Mouse (Mus musculus): ENCODE data around the gene Nptxr.
"Not testable (repeated sequence)": the region's sequence is repeated elsewhere in the genome, so short reads cannot be mapped to it uniquely, and the experiment has no call there.

Gene Nptxr

DNA sequence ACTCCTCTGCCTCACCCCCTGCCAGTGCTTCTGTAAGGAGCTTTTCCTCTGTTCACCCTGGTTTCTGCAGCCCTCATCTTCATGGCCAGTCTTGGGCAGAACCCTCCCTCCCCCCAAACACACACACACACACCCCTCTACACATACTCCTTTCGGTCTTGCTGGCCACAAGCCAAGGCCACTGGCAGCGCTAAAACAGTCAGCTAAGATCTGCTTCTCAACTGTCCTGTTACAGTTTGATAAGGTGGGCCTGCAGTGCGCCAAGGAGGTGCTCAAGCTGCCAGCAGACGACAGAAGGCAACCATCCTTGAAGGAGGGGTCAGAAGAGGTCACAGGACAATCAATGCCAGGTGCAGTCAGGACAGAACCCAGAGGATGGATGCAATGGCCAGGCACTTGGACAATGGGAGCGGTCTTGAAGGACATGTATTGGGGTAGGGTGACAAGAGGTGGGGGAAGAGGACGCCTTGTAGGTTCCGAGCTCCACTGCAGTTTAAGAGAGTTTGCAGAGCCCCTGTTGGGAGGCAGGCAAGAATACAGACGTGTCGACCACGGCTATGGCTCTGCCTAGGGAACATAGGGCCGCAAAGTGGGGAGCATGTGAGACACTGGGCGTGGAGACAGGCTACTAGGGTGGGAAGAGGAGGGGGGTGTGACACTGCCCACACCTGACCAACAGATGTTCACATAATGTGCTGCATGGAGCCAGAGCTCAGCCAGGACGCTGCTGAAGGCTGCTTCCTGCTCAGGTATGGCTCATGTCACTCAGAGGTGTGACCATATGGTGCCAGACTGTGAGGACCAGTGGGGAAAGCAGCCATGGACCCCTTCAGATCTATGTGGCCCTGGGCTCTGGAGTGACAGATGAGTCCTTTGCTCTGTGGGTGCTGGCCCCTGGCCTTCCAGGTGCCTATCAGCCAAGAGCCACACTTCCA, 18.0 kb upstream of the Nptxr start:
- DNase-seq (ENCODE audit: low read depth, low spot score), result no peak

DNA sequence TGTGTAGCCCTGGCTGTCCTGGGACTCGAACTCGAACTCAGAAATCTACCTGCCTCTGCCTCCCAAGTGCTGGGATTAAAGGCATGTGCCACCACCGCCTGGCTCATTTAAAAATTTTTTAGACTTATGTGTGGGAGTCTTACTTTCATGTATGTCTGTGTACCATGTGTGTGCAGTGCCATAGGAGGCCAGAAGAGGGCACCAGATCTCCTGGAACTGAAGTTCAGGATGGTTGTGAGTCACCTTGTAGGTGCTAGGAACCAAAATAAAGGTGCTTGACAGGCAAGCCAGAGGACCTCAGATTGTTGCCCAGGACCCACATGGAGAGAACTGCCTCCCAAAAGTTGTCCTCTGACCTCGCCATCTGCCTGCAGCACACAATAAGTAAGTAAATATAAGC, 13.8 kb upstream of the Nptxr start:
- peak; percentile 40 for DNase-seq (ENCODE audit: low read depth, low spot score)

DNA sequence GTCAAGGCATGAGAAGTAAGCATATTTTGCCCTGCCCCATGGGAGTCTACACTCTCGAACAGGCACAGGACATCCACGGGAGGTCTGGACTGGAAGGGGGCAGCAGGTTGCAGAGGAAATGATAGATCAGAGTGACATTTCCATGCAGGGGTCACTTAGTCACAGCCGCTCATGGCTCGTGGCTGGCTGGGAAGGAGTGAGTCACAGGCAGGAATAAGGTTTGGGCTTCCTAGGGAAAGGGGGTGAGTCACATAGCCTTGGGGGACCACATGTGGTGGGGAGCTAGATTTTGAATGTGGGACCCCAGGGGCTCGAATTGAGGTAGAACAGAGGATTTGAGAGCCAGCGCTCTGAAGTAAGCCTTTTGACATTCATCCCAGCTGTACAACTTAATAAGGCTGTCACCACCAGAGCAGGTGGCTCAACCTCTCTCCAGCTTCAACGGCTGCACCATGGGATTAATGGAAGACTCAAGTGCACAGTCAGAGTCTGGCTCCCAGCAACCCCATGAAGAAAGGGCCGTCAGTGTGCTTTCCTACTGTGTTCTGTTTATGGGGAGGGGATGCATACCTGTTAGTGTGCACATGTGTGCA, 9.2 kb upstream of the Nptxr start:
- peak; percentile 87 for DNase-seq (ENCODE audit: low read depth, low spot score)

DNA sequence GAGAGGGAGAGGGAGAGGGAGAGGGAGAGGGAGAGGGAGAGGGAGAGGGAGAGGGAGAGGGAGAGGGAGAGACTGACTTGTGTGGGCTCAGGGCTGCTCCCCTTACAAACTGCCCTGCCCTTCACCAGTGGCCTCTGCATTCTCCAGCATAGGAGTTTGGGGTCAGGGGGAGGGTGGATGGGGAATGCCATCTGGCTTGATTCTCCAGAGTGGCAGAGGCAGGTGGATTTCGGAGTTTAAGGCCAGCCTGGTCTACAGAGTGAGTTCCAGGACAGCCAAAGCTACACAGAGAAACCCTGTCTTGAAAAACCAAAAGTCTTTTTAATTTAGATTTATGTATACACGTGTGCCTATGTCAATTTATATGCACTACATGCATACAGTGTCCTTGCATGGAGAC, 8.3 kb upstream of the Nptxr start:
- not testable (repeated sequence) for DNase-seq (ENCODE audit: low read depth, low spot score)

DNA sequence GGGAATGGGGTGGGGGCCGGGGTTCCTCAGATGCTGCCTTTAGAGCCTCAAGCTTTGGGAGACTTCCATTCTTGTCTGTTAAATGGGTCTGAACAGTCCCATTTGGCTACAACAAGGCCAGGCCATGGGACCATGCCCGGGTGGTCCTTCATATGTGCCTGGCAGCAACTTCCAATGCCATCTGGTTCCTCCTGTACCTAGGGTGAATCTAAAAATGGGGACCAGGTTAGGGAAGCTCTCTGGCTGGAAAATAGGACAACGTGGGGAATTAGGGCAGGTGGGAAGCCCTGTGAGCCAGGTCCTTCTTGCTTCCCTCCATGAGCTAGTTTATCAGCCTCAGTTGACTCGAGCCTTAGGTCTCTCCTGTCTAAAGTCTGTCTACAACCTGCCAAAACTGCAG, 6.4 kb upstream of the Nptxr start:
- DNase-seq (ENCODE audit: low read depth, low spot score), result no peak

DNA sequence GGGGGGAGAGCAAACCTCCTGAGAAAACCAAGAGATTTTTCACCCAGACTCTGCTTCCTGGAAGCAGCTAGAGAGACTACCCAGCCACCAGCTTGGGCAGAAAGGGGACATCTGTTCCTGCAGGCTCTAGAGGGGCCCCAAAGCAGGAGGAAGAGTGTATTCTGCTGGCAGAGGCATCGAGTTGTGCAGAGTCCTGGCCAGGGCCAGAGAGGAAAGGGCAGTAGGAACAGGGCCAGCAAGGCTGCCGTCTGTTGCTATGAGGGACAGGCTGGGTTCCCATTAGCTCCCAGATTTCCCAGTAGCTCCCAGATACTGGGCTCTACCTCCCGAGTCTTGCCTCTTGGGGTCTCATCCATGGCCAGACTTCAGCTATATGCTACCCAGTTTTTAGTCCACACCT, 5.5 kb upstream of the Nptxr start:
- no peak for DNase-seq (ENCODE audit: low read depth, low spot score)

DNA sequence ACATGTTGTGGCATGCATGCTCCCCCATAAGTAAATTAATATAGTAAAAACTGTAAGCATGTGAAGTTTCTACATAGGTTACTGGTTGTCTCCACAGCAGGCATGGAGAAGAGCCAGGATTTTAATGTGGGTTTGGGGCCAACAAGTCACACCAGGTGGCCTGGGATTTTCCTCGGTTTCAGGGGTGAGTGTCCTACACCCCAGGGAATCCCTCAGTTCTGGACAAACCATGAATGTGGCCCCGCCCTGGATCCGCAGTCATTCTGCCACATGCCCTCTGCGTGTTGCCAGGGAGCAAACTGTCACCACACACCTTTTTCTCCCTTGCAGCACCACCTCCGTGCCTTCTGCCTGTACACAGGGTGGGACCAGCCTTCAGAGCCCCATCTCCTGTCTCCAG, 4.1 kb upstream of the Nptxr start:
- DNase-seq (ENCODE audit: low read depth, low spot score), result no peak

DNA sequence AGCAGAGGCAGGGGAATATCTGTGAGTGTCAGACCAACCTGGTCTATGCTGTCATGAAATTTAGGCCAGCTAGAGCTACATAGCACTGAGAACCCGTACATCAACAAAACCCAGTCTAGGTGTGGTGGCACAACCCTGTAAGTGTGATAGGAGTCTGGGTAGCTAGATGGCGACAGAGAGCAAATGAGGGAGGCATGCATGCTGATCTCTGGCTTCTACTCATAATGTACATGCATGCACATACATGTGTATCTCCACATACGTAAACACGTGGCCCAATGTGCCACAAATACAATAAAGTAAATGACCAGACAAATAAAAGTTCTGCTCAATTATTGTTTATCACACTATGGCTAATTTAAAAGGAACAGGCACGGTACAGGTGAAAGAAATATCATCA, 3.5 kb upstream of the Nptxr start:
- peak; percentile 69 for DNase-seq (ENCODE audit: low read depth, low spot score)

DNA sequence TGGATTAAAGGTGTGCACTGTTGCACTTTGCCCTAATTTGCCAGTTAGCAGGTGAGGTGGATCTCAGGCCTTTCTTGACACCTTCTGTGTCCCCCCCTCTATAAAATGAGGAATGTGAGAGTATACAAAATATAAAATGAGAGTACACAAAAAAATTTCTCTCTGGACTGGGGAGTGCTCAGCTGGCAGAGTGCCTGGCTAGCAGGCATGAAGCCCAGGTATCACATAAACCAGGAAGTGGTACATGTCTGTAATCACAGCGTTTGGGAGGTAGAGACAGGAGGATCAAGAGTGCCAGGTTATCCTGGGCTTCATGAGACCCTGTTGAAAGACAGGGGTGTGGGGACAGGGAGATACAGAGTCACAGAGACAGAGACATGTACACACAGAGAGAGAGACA, 2.5 kb upstream of the Nptxr start:
- no peak for DNase-seq (ENCODE audit: low read depth, low spot score)

DNA sequence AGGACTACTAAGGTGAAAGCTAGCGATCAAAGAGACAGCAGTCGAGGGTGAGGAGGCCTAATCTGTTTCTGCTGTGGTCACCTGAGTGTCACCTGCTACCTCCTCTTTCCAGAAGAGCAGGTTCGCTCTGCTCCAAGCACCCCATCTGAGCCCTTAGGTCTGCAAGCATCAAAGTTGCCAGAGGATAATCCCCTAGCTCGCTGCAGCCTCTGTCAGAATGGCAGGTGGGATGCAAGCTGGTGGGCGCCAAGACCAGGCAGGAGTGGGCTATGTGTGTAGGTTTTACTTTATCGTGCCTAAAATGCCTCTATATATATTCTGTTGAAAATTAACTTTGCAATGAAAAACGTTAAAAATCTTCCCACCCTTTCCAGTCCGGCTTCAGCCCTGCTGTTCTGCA, 680 bp upstream of the Nptxr start:
- DNase-seq (ENCODE audit: low read depth, low spot score), result no peak

DNA sequence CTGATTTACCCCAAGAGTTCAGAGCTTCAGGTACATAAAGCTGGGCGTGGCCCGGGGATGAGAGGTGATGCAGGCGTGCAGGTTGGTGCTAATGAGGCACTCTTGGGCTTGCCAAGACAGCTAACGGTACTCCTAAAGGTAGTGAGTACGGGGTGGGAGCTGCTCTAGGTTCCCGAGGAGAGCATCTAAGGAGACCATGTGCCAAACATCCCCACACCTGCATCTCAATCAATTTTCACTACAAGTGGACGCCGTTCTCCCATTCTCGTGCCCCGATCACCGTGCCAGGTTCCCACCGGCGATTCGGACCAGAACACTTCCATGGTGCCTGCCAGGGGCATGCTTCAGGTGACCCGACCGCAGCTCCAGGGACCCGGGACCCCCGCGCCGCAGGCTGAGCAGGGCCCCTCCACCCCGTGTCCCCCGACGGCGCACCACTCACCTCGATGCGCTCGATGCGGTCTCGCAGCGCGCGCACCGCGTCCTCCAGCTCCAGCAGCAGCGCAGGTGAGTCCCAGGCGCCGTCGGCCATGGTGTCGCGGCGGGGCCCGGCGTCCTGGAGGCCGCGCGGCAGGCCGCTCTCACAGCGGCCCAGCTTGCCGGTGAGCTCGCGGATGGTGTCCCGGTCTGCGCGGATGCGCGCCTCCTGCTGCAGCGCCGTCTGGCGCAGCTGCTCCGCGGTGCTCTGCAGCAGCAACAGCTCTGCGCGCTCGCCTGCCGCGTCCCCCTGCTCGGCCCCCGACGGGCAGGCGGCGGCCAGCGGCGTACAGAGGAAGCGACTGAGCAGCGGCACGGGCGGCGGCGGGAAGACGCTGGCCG, 824 bp downstream of the Nptxr start:
- no peak for DNase-seq (ENCODE audit: low read depth, low spot score)

DNA sequence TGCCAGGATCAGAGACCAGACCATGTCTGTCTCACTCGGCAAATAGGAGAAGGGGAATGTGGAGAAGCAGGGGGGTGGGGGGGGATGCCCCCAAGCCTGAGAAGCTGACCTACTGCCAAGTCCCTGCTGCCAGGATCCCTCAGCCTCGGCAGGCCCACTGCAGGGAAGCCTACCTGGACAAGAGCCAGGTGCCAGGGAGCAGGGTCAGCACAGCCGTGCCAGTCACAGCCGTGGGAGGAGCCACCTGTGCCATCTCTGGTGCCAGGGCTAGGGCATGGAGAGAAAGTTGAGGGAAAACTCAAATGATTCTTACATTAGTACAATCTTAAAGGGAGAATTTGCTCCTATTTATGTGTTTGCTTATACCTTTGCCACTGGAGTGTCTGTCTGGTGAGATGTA, 2.3 kb downstream of the Nptxr start:
- no peak for DNase-seq (ENCODE audit: low read depth, low spot score)

DNA sequence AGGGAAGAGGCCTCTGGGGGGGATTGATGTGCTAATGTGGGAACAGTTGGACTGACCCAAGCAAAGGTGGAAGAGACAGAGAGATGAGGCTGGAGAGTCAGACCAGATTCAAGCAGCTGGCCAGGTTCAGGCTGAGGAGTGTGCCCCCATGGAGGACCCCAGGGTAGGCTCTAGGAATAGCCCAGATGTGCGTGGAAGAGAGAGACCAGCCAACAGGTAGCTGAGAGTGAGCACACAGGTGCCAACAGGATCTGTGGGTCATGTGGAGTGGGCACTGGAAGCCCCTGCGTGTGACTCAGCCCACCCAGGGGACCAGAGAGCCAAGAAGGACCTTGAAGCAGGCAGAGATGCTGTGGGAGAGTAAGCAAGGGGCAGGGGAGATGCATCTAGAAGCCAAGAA, 2.9 kb downstream of the Nptxr start:
- no peak for DNase-seq (ENCODE audit: low read depth, low spot score)

DNA sequence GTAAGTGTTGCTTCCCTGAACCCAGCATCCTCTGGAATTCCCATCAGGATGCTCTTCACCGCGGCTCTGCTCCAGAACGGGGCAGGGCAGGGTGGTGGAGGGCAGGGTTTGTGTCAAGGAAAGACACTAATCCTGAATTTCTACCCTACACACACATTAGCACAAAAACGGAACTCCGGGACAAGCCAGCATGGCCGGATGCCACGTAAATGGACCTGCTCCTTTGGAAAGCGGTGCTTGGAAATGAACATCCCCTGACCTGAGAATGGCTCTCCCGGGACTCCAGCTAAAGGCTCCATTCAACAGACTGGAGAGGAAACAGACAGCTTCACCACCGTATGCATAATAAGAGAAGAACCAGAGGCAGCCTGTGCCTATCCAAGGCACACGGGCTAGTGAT, 3.9 kb downstream of the Nptxr start:
- no peak for DNase-seq (ENCODE audit: low read depth, low spot score)

DNA sequence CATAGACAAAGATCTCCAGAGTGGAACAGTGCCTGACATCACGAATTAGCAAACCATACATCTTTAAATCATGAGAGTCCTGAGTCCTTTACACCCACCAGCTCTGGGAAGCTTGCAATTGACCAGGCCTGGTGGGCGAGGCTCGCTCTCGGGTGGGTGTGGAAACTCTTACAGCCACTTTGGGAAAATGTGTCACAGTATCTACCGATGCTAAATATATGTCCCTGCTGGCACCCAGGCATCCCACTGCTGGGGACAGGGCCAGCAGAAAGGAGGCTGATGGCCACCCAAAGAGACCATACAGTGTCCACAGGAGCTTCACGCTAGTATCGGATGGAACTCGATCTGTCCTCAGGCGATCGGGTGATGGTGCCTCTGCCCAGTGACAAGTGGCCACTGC, 6.0 kb downstream of the Nptxr start:
- no peak for DNase-seq (ENCODE audit: low read depth, low spot score)

DNA sequence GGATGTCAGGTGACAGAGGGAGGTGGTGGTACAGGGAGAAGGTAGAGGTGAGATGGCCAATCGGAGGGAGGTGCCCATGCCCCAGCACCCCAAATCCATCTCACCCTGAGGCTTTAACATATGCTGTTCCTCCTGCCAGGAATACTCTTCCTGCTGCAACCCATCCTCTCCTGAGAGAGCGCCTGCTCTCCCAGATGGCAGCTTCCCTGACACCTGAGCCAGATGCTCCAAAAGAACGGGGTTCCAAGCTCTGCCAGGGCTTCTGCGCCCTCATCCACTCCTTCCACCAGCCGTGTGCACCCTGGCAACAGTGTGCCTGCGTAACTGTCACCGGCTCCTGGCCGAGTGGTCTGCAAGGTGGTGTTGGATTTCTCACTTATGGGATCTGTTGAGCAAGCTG, 6.9 kb downstream of the Nptxr start:
- DNase-seq (ENCODE audit: low read depth, low spot score), result no peak

DNA sequence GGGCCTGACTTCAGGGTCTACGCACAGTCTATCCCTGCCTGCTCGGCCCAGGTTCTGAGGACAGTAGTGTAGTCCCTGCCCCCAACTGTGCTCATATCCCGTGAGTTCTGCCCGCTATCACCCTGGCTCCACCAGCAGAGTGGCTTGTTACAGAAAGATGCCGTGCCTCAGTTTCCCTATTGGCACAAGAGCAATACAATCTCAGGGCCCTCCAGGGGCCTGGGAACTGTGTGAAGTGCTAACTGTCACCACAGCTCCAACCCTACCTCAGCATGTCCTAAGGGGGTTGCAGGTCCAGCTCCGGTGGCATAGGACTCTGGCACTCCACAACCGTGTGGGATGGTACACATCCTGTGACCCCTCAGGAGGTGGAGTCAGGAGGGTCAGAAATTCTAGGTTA, 7.5 kb downstream of the Nptxr start:
- DNase-seq (ENCODE audit: low read depth, low spot score), result no peak

DNA sequence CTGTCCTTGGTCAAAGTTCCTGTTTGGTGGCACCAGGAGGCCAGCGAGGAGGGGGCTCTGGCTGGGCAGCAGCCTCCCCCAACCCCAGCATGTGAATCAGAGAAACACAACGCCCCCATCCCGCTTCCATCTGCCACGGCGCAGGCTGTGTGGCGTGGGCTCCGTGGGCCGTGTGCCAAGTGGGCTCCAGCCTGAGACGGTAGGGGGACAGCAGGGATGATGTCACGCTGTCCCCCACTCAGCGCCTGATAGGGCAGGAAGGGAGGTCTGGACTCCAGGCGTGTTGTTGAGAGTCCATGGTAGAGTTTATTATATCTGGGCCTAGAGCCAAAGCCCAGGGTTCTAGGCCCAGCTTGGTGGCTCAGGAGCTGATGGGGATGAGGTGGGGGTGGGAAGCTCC, 8.3 kb downstream of the Nptxr start:
- DNase-seq (ENCODE audit: low read depth, low spot score), result no peak

DNA sequence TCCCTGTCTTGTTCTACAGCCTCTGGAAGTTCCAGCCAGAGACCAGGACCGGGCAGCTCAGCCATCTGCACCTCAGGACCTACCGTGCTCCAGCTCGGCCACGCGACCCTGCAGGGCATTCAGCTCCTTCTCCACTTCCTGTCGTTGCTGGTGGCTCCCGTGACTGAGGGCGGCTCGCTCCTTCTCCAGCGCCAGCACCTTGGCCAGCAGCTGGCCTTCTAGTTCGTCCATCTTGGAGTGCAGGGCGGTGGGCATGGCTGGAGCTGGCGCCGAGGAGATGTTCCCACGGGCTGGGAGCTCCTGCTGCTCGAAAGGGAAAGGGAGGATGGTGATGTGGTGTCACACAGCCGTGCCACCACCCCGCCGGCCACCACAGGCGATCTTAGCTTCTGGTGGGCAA, 10.4 kb downstream of the Nptxr start:
- no peak for DNase-seq (ENCODE audit: low read depth, low spot score)

DNA sequence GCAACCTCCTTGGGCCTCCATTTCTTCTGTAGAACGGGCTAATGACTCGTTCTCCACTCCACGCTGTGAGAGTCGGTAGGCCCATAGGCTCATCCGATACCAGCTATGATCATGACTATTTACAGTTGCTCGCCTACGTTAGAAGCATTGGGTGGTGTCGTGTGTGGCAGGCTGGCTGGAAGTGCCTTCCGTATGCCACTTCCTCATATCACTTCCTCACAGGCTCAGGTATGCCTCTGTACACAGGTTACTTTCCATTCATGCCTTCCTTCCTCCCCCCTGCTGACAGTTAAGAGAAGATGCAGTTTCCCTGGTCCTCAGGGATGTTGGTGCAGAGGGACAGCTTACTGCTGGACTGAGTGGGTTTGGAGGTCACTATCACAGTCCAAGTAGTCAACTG, 11.5 kb downstream of the Nptxr start:
- no peak for DNase-seq (ENCODE audit: low read depth, low spot score)

DNA sequence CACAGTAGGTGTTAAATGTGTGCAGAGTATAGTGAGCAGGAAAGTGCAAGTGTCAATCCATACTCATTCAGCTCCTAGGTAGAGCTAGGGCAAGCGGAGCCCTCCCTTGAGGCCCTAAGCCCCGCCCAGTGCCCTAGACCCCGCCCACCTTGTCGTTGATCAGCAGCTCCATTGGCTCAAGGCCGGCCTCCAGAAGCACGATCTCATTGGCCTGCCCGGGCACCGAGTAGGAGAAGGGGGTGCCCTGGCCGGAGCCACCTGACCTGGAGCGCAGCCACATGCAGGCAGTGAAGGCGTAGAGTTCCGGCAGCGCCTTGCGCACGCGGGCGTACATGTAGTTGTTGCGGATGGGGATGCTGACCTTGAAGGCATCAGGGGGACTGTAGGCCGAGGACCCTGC, 12.1 kb downstream of the Nptxr start:
- DNase-seq (ENCODE audit: low read depth, low spot score), result no peak

DNA sequence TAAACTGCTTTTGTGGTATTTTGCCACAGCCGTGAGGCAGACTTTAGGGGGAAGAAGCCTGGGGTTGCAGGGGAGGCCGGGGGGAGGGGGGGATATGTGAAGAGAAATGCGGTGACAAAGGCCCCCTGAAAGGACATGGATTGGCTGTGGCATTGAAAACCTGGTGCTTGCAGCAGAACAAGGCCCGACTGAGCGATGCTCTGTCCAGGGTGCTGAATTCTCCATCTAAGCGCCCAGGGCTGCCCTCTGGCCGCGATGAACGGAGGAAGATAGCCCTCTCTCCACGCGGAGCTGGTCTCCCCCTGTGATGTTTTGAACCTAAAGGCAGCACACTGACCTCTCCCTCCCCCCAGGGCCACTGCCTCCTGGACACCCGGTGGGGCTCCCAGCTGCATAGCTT, 13.1 kb downstream of the Nptxr start:
- peak; percentile 67 for DNase-seq (ENCODE audit: low read depth, low spot score)

DNA sequence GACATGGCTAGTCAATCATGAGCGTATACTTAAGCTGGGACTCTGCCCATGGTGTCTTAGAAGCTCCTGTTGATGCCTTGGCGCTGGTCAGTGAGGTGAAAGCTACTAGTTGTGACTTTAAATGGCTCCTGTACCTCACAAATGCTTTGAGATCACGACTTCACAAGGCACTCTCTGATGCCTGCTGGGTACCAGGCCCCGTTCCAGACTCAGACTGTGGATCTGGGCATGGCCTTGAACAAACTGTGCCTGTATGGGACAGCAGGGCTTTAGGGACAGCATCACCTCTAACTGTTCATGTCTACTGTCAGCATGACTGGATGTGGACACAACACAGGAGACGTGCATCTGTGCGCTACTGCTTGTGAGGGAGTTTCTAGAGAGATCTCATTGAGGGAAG, 13.7 kb downstream of the Nptxr start:
- no peak for DNase-seq (ENCODE audit: low read depth, low spot score)

All from 3T3-L1 (cell line).